Mouse (Mus musculus): Measurements from ENCODE around the gene Mmp9.

Mmp9 gene

GRCm38 (mm10) chr2:164991111-164991510 lies 50.5 kb downstream of the Mmp9 start:
- in situ Hi-C loops (cut with MboI, MseI): no loop called here

GRCm38 (mm10) chr2:164991808-164992207 lies 51.2 kb downstream of the Mmp9 start:
- in situ Hi-C loops (cut with MboI, MseI): no loop called here

- in situ Hi-C loops (cut with MboI, MseI): no loop called here
These were observed 53.6 kb downstream of the Mmp9 start for GRCm38 (mm10) chr2:164994156-164994555.

- in situ Hi-C loops (cut with MboI, MseI): no loop called here
These were observed 54.3 kb downstream of the Mmp9 start for GRCm38 (mm10) chr2:164994659-164995428.

- in situ Hi-C loops (cut with MboI, MseI): no loop called here
These were observed 55.4 kb downstream of the Mmp9 start for GRCm38 (mm10) chr2:164995976-164996375.

- in situ Hi-C loops (cut with MboI, MseI): no loop called here
These were observed 56.5 kb downstream of the Mmp9 start for GRCm38 (mm10) chr2:164996848-164997720.

GRCm38 (mm10) chr2:164997721-164998428 lies 57.3 kb downstream of the Mmp9 start:
- in situ Hi-C loops (cut with MboI, MseI): no loop called here

GRCm38 (mm10) chr2:165001958-165002357 lies 61.4 kb downstream of the Mmp9 start:
- in situ Hi-C loops (cut with MboI, MseI): no loop called here

GRCm38 (mm10) chr2:165003108-165003507 lies 62.5 kb downstream of the Mmp9 start:
- in situ Hi-C loops (cut with MboI, MseI): no loop called here

- in situ Hi-C loops (cut with MboI, MseI): no loop called here
These were observed 63.7 kb downstream of the Mmp9 start for GRCm38 (mm10) chr2:165004237-165004636.
